Mouse (Mus musculus): Measurements from ENCODE around the gene Rnf149.
"Not testable (repeated sequence)": the region's sequence is repeated elsewhere in the genome, so short reads cannot be mapped to it uniquely, and the experiment has no call there.

GRCm38 (mm10) chr1:39597135-39597534 lies 19.9 kb upstream of the Rnf149 start:
- not testable (repeated sequence) for TF ChIP-seq POLR2A (IDR thresholded peaks at IDR 0.05; ENCODE audit: low read depth, low read length); CTCF (IDR thresholded peaks at IDR 0.05; ENCODE audit: borderline replicate concordance, insufficient read depth, low read length)

All from embryonic fibroblast, embryonic 13.5 days (primary cell).